Mouse (Mus musculus) gastrocnemius, postnatal 4 days (tissue): Measurements from ENCODE around the gene Gpc1. TPM values are rescaled to one million over a fixed set of nuclear protein-coding genes. Genes with fewer than 3 reads are reported as not detected.

Source experiments
- DNase-seq, 2 experiments: peaks; one replicate each; pipeline ENCODE4 v3.0.0; 2021 to 2022; ENCODE audit warnings: low spot score in 2 of 2, mixed read lengths in 2 of 2
- total RNA-seq, 2 experiments: library from RNA; stranded (reverse); gene quantifications; 2 replicates each; pipeline ENCODE4 v1.2.3; 2021

Gene Gpc1
- total RNA-seq, 2 experiments from 2014 or later: 238 to 250 TPM

GRCm38 (mm10) chr1:92877431-92877978 is 46.1 kb downstream of the Gpc1 start:
- no peak for DNase-seq

- DNase-seq: no peak
Observed at GRCm38 (mm10) chr1:92878066-92878741, 46.8 kb downstream of the Gpc1 start.

- DNase-seq: no peak
Observed at GRCm38 (mm10) chr1:92879266-92879665, 47.8 kb downstream of the Gpc1 start.

- no peak for DNase-seq
Observed at GRCm38 (mm10) chr1:92880101-92880500, 48.7 kb downstream of the Gpc1 start.

GRCm38 (mm10) chr1:92881982-92882381 is 50.5 kb downstream of the Gpc1 start:
- no peak for DNase-seq

- no peak for DNase-seq
Observed at GRCm38 (mm10) chr1:92888901-92889655, 57.6 kb downstream of the Gpc1 start.

- DNase-seq: no peak
Observed at GRCm38 (mm10) chr1:92892791-92893190, 61.3 kb downstream of the Gpc1 start.

GRCm38 (mm10) chr1:92893896-92894295 is 62.5 kb downstream of the Gpc1 start:
- no peak for DNase-seq

- peak; percentile 49 to 76 for DNase-seq
Observed at GRCm38 (mm10) chr1:92895089-92895488, 63.6 kb downstream of the Gpc1 start.

GRCm38 (mm10) chr1:92902786-92903185 is 71.3 kb downstream of the Gpc1 start, which contains the start of gene Ankmy1:
Gene Ankmy1 (minus strand): TSS chr1:92902906.
- DNase-seq: peak in 1 of 2 experiments; percentile 44

GRCm38 (mm10) chr1:92903627-92904026 is 72.2 kb downstream of the Gpc1 start:
- DNase-seq: no peak

GRCm38 (mm10) chr1:92905703-92906310 is 74.4 kb downstream of the Gpc1 start:
- DNase-seq: no peak

GRCm38 (mm10) chr1:92906779-92907631 is 75.6 kb downstream of the Gpc1 start, which contains the start of gene Dusp28:
Gene Dusp28 (plus strand): TSS chr1:92906981.
- DNase-seq: peak; percentile 70 to 86

GRCm38 (mm10) chr1:92907632-92908360 is 76.4 kb downstream of the Gpc1 start:
- no peak for DNase-seq

GRCm38 (mm10) chr1:92908664-92909063 is 77.2 kb downstream of the Gpc1 start:
- DNase-seq: no peak

GRCm38 (mm10) chr1:92909068-92909467 is 77.6 kb downstream of the Gpc1 start:
- no peak for DNase-seq
